Mouse (Mus musculus) ES-E14 (cell line): ENCODE results near the gene 1110059E24Rik.

Experiments
- CHD2 ChIP-seq: IDR thresholded peaks from 2 replicates; pipeline ENCODE4 v1.6.1; 2014; ENCODE audit warnings: mild to moderate bottlenecking, low read depth, low read length, inconsistent platforms
- HCFC1 ChIP-seq: IDR thresholded peaks from 2 replicates; pipeline ENCODE4 v1.6.1; 2012; ENCODE audit warnings: low read length, inconsistent platforms, borderline replicate concordance; ENCODE audit not compliant: insufficient read depth
- MAFK ChIP-seq: IDR thresholded peaks from 2 replicates; pipeline ENCODE4 v1.6.1; 2014; ENCODE audit warnings: mild to moderate bottlenecking, low read depth, low read length, inconsistent platforms; ENCODE audit not compliant: insufficient read depth
- ZNF384 ChIP-seq: IDR thresholded peaks from 2 replicates; pipeline ENCODE4 v1.6.1; 2012; ENCODE audit warnings: low read depth, low read length, inconsistent platforms

GRCm38 (mm10) chr19:21680091-21680490 lies 27.3 kb upstream of the 1110059E24Rik start:
- TF ChIP-seq ZNF384 (no peak), CHD2 (no peak), MAFK (no peak), HCFC1 (no peak)
